Mouse (Mus musculus): ENCODE measurements at regions not wholly inside any gene's neighbourhood (a gene's known extent, or its start where the extent isn't known, plus 50 kb on each side); places are given as distances from the start of the nearest gene placed in this dataset.

- no peak for DNase-seq (ENCODE audit: low spot score)
Observed at GRCm38 (mm10) chr2:172776485-172776884, 163.6 kb downstream of the Bmp7 start.

GRCm38 (mm10) chr2:172777774-172778173 lies 162.3 kb downstream of the Bmp7 start:
- DNase-seq (ENCODE audit: low spot score), result no peak

- DNase-seq (ENCODE audit: low spot score), result no peak
Observed at GRCm38 (mm10) chr2:172779096-172779495, 161.0 kb downstream of the Bmp7 start.

- DNase-seq (ENCODE audit: low spot score), result no peak
Observed at GRCm38 (mm10) chr2:172782686-172783085, 157.4 kb downstream of the Bmp7 start.

- no peak for DNase-seq (ENCODE audit: low spot score)
Observed at GRCm38 (mm10) chr2:172786297-172786696, 153.8 kb downstream of the Bmp7 start.

GRCm38 (mm10) chr2:172787203-172787944 lies 152.7 kb downstream of the Bmp7 start:
- no peak for DNase-seq (ENCODE audit: low spot score)

- DNase-seq (ENCODE audit: low spot score), result no peak
Observed at GRCm38 (mm10) chr2:172789260-172789659, 150.9 kb downstream of the Bmp7 start.

GRCm38 (mm10) chr2:172792555-172792954 lies 147.6 kb downstream of the Bmp7 start:
- no peak for DNase-seq (ENCODE audit: low spot score)

GRCm38 (mm10) chr2:172793991-172794390 lies 146.1 kb downstream of the Bmp7 start:
- no peak for DNase-seq (ENCODE audit: low spot score)

- DNase-seq (ENCODE audit: low spot score), result no peak
Observed at GRCm38 (mm10) chr2:172794771-172795170, 145.3 kb downstream of the Bmp7 start.

GRCm38 (mm10) chr2:172796104-172796503 lies 144.0 kb downstream of the Bmp7 start:
- DNase-seq (ENCODE audit: low spot score), result no peak

GRCm38 (mm10) chr2:172796955-172797354 lies 143.2 kb downstream of the Bmp7 start:
- no peak for DNase-seq (ENCODE audit: low spot score)

GRCm38 (mm10) chr2:172799951-172800350 lies 140.2 kb downstream of the Bmp7 start:
- no peak for DNase-seq (ENCODE audit: low spot score)

GRCm38 (mm10) chr2:172800801-172801200 lies 139.3 kb downstream of the Bmp7 start:
- DNase-seq (ENCODE audit: low spot score), result no peak

- DNase-seq (ENCODE audit: low spot score), result no peak
Observed at GRCm38 (mm10) chr2:172801804-172802203, 138.3 kb downstream of the Bmp7 start.

GRCm38 (mm10) chr2:172807446-172807845 lies 132.7 kb downstream of the Bmp7 start:
- DNase-seq (ENCODE audit: low spot score), result no peak

GRCm38 (mm10) chr2:172809306-172809705 lies 130.8 kb downstream of the Bmp7 start:
- DNase-seq (ENCODE audit: low spot score), result no peak

GRCm38 (mm10) chr2:172813319-172813718 lies 126.8 kb downstream of the Bmp7 start:
- no peak for DNase-seq (ENCODE audit: low spot score)

- no peak for DNase-seq (ENCODE audit: low spot score)
Observed at GRCm38 (mm10) chr2:172813906-172814305, 126.2 kb downstream of the Bmp7 start.

- DNase-seq (ENCODE audit: low spot score), result no peak
Observed at GRCm38 (mm10) chr2:172815146-172815545, 125.0 kb downstream of the Bmp7 start.

GRCm38 (mm10) chr2:172817058-172817745 lies 122.9 kb downstream of the Bmp7 start:
- no peak for DNase-seq (ENCODE audit: low spot score)

Measured in adipocyte (in vitro differentiated cells).